In the genomic region with DNA sequence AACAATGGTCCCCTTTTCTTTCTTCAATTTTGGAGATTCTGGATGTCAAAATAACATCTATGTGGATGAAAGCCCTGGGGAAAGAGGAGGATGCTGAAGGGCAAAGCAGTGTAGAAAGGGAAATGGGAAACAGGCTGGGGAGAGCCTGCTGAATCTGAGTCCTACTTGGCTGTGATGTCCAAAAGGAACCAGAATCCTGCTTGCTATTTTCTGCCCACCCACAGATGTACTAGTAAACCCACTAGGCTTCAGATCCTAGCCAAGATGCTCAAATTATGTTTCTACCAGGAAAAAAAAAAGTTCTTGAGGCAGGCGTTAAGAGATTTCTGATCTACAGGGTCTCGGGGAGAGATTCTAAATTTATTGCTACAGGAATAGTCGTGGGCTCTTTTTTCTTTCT, we compare ENCODE assay signal across 22 mouse cellular contexts.
A peak's percentile ranks its signal among the peaks of the same experiment; 100 is the strongest.
DNase-seq lines count a peak whose midpoint lies in the region; ATAC-seq and TF ChIP-seq lines count a peak whose summit lies in the region.
"Had no signal": no experiment of that assay in that cellular context is flagged by ENCODE, and none has a peak within 500 bp of the region (broad histone marks: within the 10 kb centered on the region; RNA-seq: fewer than 3 reads in every experiment).

No protein-coding gene starts in this region.

- TF ChIP-seq EP300 in stomach, postnatal 0 days (optimal IDR thresholded peaks at IDR 0.05) = no peak

- H3K27me3 ChIP-seq in forebrain, embryonic 13.5 days = no peaks in the 10 kb centered on the region
- no peaks in the 10 kb centered on the region for H3K27me3 ChIP-seq in forebrain, embryonic 11.5 days (ENCODE audit: control insufficient read depth, insufficient read depth, low read length)
- H3K27me3 ChIP-seq in hindbrain, embryonic 13.5 days = no peaks in the 10 kb centered on the region
- no peaks in the 10 kb centered on the region for H3K27me3 ChIP-seq in hindbrain, postnatal 0 days (ENCODE audit: insufficient read depth, low read length)
- no peaks in the 10 kb centered on the region for H3K27me3 ChIP-seq in neural tube, embryonic 15.5 days (replicated peaks)
- H3K27me3 ChIP-seq in stomach, postnatal 0 days (ENCODE audit: control insufficient read depth, insufficient read depth, low read length) = no peaks in the 10 kb centered on the region
- H3K27me3 ChIP-seq: embryonic facial prominence, embryonic 12.5 days; hindbrain, embryonic 15.5 days; limb, embryonic 13.5 days; liver, embryonic 13.5 days had no signal

- no peak overlapping the region for H3K4me2 ChIP-seq in forebrain, embryonic 13.5 days
- H3K4me2 ChIP-seq in forebrain, embryonic 11.5 days (ENCODE audit: low read depth, low read length, severe bottlenecking) = no peak overlapping the region
- no peak overlapping the region for H3K4me2 ChIP-seq in hindbrain, embryonic 13.5 days
- H3K4me2 ChIP-seq in hindbrain, postnatal 0 days (ENCODE audit: low read depth, low read length) = no peak overlapping the region
- H3K4me2 ChIP-seq in neural tube, embryonic 15.5 days = no peak overlapping the region
- no peak overlapping the region for H3K4me2 ChIP-seq in stomach, postnatal 0 days (replicated peaks; ENCODE audit: low read depth)
- H3K4me2 ChIP-seq: embryonic facial prominence, embryonic 12.5 days; hindbrain, embryonic 15.5 days; limb, embryonic 13.5 days; liver, embryonic 13.5 days; lung, embryonic 14.5 days had no signal

- H3K9me3 ChIP-seq in forebrain, embryonic 13.5 days (replicated peaks) = no peaks in the 10 kb centered on the region
- no peaks in the 10 kb centered on the region for H3K9me3 ChIP-seq in forebrain, embryonic 11.5 days (ENCODE audit: control insufficient read depth, low read length)
- no peaks in the 10 kb centered on the region for H3K9me3 ChIP-seq in hindbrain, embryonic 13.5 days
- no peaks in the 10 kb centered on the region for H3K9me3 ChIP-seq in hindbrain, postnatal 0 days (ENCODE audit: low read length)
- no peaks in the 10 kb centered on the region for H3K9me3 ChIP-seq in neural tube, embryonic 15.5 days (replicated peaks)
- no peaks in the 10 kb centered on the region for H3K9me3 ChIP-seq in stomach, postnatal 0 days (ENCODE audit: control insufficient read depth, low read length)
- H3K9me3 ChIP-seq: embryonic facial prominence, embryonic 12.5 days; heart, embryonic 10.5 days; hindbrain, embryonic 15.5 days; limb, embryonic 13.5 days; liver, embryonic 13.5 days had no signal

- no peak for DNase-seq in forebrain, embryonic 11.5 days (ENCODE audit: low spot score)
- no peak for DNase-seq in hindbrain, postnatal 0 days (ENCODE audit: low spot score)
- DNase-seq in left cerebral cortex, postnatal 25 days (ENCODE audit: low spot score in 2 of 2) = peak; percentile 25 to 86
- DNase-seq in left cerebral cortex, postnatal 4 days = no peak
- DNase-seq in stomach, postnatal 0 days (ENCODE audit: low spot score) = no peak
- DNase-seq: adrenal gland, postnatal 10 days; cerebellum, adult 9-11 months; heart, postnatal 10 days; kidney, postnatal 36 days; liver, embryonic 13.5 days; lung, embryonic 14.5 days; lung, postnatal 4 days; thymus, postnatal 36 days had no signal

- H3K9ac ChIP-seq in forebrain, embryonic 13.5 days = no peak overlapping the region
- H3K9ac ChIP-seq in forebrain, embryonic 11.5 days (ENCODE audit: low read length) = no peak overlapping the region
- no peak overlapping the region for H3K9ac ChIP-seq in hindbrain, embryonic 13.5 days
- H3K9ac ChIP-seq in hindbrain, postnatal 0 days (replicated peaks; ENCODE audit: low read length) = no peak overlapping the region
- no peak overlapping the region for H3K9ac ChIP-seq in neural tube, embryonic 15.5 days (replicated peaks)
- no peak overlapping the region for H3K9ac ChIP-seq in stomach, postnatal 0 days (ENCODE audit: low read length)
- H3K9ac ChIP-seq: embryonic facial prominence, embryonic 12.5 days; hindbrain, embryonic 15.5 days; limb, embryonic 13.5 days; liver, embryonic 13.5 days; lung, embryonic 14.5 days had no signal

- ATAC-seq in forebrain, embryonic 13.5 days = no peak
- ATAC-seq in forebrain, embryonic 11.5 days (replicated peaks; ENCODE audit: low FRiP score) = no peak
- no peak for ATAC-seq in hindbrain, embryonic 13.5 days (ENCODE audit: low FRiP score)
- ATAC-seq in hindbrain, postnatal 0 days = no peak
- no peak for ATAC-seq in neural tube, embryonic 15.5 days (ENCODE audit: low FRiP score)
- ATAC-seq in stomach, postnatal 0 days (ENCODE audit: low FRiP score, low TSS enrichment) = no peak
- ATAC-seq: intestine, embryonic 16.5 days had no signal

- H3K4me3 ChIP-seq in forebrain, embryonic 13.5 days = no peak overlapping the region
- no peak overlapping the region for H3K4me3 ChIP-seq in forebrain, embryonic 11.5 days (ENCODE audit: low read depth, low read length)
- no peak overlapping the region for H3K4me3 ChIP-seq in hindbrain, embryonic 13.5 days
- H3K4me3 ChIP-seq in hindbrain, postnatal 0 days (ENCODE audit: low read length) = no peak overlapping the region
- H3K4me3 ChIP-seq in neural tube, embryonic 15.5 days (replicated peaks) = no peak overlapping the region
- H3K4me3 ChIP-seq in stomach, postnatal 0 days (ENCODE audit: low read depth, low read length) = no peak overlapping the region
- H3K4me3 ChIP-seq: embryonic facial prominence, embryonic 12.5 days; erythroblast, embryonic 14.5 days; heart, embryonic 10.5 days; hindbrain, embryonic 15.5 days; limb, embryonic 13.5 days; liver, embryonic 13.5 days had no signal

- TF ChIP-seq CTCF in hindbrain, postnatal 0 days (IDR thresholded peaks at IDR 0.05; ENCODE audit: low read depth) = no peak
- TF ChIP-seq CTCF in stomach, postnatal 0 days (IDR thresholded peaks at IDR 0.05; ENCODE audit: low read depth) = no peak

- WGBS in forebrain, embryonic 13.5 days = 81% methylated on average over 3 of the region's 3 CpGs
- WGBS in forebrain, embryonic 11.5 days = 88% methylated on average over 3 of the region's 3 CpGs
- 80% methylated on average over 3 of the region's 3 CpGs for WGBS in hindbrain, embryonic 13.5 days
- 76% methylated on average over 3 of the region's 3 CpGs for WGBS in hindbrain, postnatal 0 days
- 39% methylated on average over 3 of the region's 3 CpGs for WGBS in neural tube, embryonic 15.5 days
- WGBS in stomach, postnatal 0 days = 71% methylated on average over 3 of the region's 3 CpGs

- intact Hi-C loops in left cerebral cortex, postnatal 25 days (cut with DNase I) = no loop called here
- intact Hi-C loops in left cerebral cortex, postnatal 4 days (cut with DNase I) = no loop called here

- H3K36me3 ChIP-seq in forebrain, embryonic 13.5 days (ENCODE audit: poor library complexity, severe bottlenecking) = no peaks in the 10 kb centered on the region
- H3K36me3 ChIP-seq in forebrain, embryonic 11.5 days (ENCODE audit: control insufficient read depth, insufficient read depth, low read length) = no peaks in the 10 kb centered on the region
- H3K36me3 ChIP-seq in hindbrain, embryonic 13.5 days = no peaks in the 10 kb centered on the region
- H3K36me3 ChIP-seq in hindbrain, postnatal 0 days (ENCODE audit: insufficient read depth, low read length) = no peaks in the 10 kb centered on the region
- H3K36me3 ChIP-seq in neural tube, embryonic 15.5 days = no peaks in the 10 kb centered on the region
- no peaks in the 10 kb centered on the region for H3K36me3 ChIP-seq in stomach, postnatal 0 days (ENCODE audit: control insufficient read depth, insufficient read depth, low read length)
- H3K36me3 ChIP-seq: embryonic facial prominence, embryonic 12.5 days; heart, embryonic 10.5 days; hindbrain, embryonic 15.5 days; limb, embryonic 13.5 days; liver, embryonic 13.5 days had no signal

- 0 out of 2 replicates have a peak overlapping the region, but pooled peaks have one; percentile 20 for H3K27ac ChIP-seq in forebrain, embryonic 13.5 days
- H3K27ac ChIP-seq in forebrain, embryonic 11.5 days (ENCODE audit: low read depth, low read length) = no peak overlapping the region
- H3K27ac ChIP-seq in hindbrain, embryonic 13.5 days = peak overlapping the region; percentile 60; the same call in 1 of the 2 replicates
- H3K27ac ChIP-seq in hindbrain, postnatal 0 days = no peak overlapping the region
- H3K27ac ChIP-seq in neural tube, embryonic 15.5 days (replicated peaks) = peak overlapping the region; percentile 41; the same call in 1 of the 2 replicates
- H3K27ac ChIP-seq in stomach, postnatal 0 days (replicated peaks) = no peak overlapping the region
- H3K27ac ChIP-seq: embryonic facial prominence, embryonic 12.5 days; heart, embryonic 10.5 days; limb, embryonic 13.5 days; liver, embryonic 13.5 days had no signal

- peaks cover 30% of the 10 kb centered on the region for H3K4me1 ChIP-seq in forebrain, embryonic 13.5 days
- H3K4me1 ChIP-seq in forebrain, embryonic 11.5 days (replicated peaks; ENCODE audit: control insufficient read depth, insufficient read depth, low read length) = no peaks in the 10 kb centered on the region; the same call in 1 of the 2 replicates
- peaks cover 41% of the 10 kb centered on the region for H3K4me1 ChIP-seq in hindbrain, embryonic 13.5 days (replicated peaks)
- H3K4me1 ChIP-seq in hindbrain, postnatal 0 days (ENCODE audit: insufficient read depth, low read length) = 0 out of 2 replicates have a peak, but pooled peaks cover 8% of the 10 kb centered on the region
- peaks cover 27% of the 10 kb centered on the region for H3K4me1 ChIP-seq in neural tube, embryonic 15.5 days
- H3K4me1 ChIP-seq in stomach, postnatal 0 days (replicated peaks; ENCODE audit: control insufficient read depth, insufficient read depth) = no peaks in the 10 kb centered on the region
- H3K4me1 ChIP-seq: limb, embryonic 13.5 days; liver, embryonic 13.5 days had no signal

Comparison
In these comparisons a context has a peak if more than half of its experiments do, and no peak if none do; other contexts are left out.
1. H3K27ac ChIP-seq: peak in forebrain, embryonic 13.5 days (single experiment), hindbrain, embryonic 13.5 days (single experiment) and neural tube, embryonic 15.5 days (single experiment); none in forebrain, embryonic 11.5 days (single experiment), hindbrain, postnatal 0 days (single experiment) and stomach, postnatal 0 days (single experiment).
2. DNase-seq: peak in left cerebral cortex, postnatal 25 days (2 of 2); none in forebrain, embryonic 11.5 days (single experiment), hindbrain, postnatal 0 days (single experiment), left cerebral cortex, postnatal 4 days (single experiment) and stomach, postnatal 0 days (single experiment).